Mouse (Mus musculus) kidney, embryonic 15.5 days (tissue): ENCODE data around the gene Sult6b2. TPM values are rescaled to one million over a fixed set of nuclear protein-coding genes. Genes with fewer than 3 reads are reported as not detected.

Experiments used
- ATAC-seq: fragments of 200-750 bp; cut with Nextera tagmentation; replicated peaks from 2 replicates; pipeline ENCODE4 v1.8.0; 2017; ENCODE audit warnings: moderate TSS enrichment; ENCODE audit not compliant: low FRiP score
- H3K27ac ChIP-seq: fragments of 300-500 bp; sonication (generic); 2 replicates; pipeline ENCODE4 v1.5.1; 2015; ENCODE audit warnings: mild to moderate bottlenecking, inconsistent platforms
- H3K27me3 ChIP-seq: fragments of 300-500 bp; sonication (generic); 2 replicates; pipeline ENCODE4 v1.6.1; 2015; ENCODE audit warnings: inconsistent platforms
- H3K36me3 ChIP-seq: fragments of 300-500 bp; sonication (generic); 2 replicates; pipeline ENCODE4 v1.6.1; 2015; ENCODE audit warnings: inconsistent platforms
- H3K4me1 ChIP-seq: fragments of 300-500 bp; sonication (generic); 2 replicates; pipeline ENCODE4 v1.6.1; 2015; ENCODE audit warnings: inconsistent platforms
- H3K4me2 ChIP-seq: fragments of 300-500 bp; sonication (generic); 2 replicates; pipeline ENCODE4 v1.6.1; 2015; ENCODE audit warnings: moderate library complexity, mild to moderate bottlenecking, inconsistent platforms
- H3K4me3 ChIP-seq: fragments of 300-500 bp; sonication (generic); replicated peaks from 2 replicates; pipeline ENCODE4 v1.5.1; 2015; ENCODE audit warnings: mild to moderate bottlenecking, inconsistent platforms
- H3K9ac ChIP-seq: fragments of 300-500 bp; sonication (generic); 2 replicates; pipeline ENCODE4 v1.6.1; 2015; ENCODE audit warnings: mild to moderate bottlenecking, inconsistent platforms
- H3K9me3 ChIP-seq: fragments of 300-500 bp; sonication (generic); replicated peaks from 2 replicates; pipeline ENCODE4 v1.6.1; 2016; ENCODE audit warnings: inconsistent platforms
- WGBS: fragments of 180-500 bp; shearing (Covaris S2); methylation state at CpG from one replicate; pipeline ENCODE4 v1.1.7; 2015; ENCODE audit warnings: mixed read lengths; 5-methylcytosine and 5-hydroxymethylcytosine counted together
- polyA plus RNA-seq: library from polyadenylated mRNA; unstranded; fragments of >200 nt; fragmentation: Nextera tagmentation; extraction: Ambion mirVana; gene quantifications from 2 replicates; pipeline ENCODE4 v1.2.1, GENCODE M21; 2015

Sult6b2 gene
- polyA plus RNA-seq, 1 experiment from 2014 or later: not detected

- Histone ChIP-seq H3K27me3 (0 out of 2 replicates have a peak, but pooled peaks cover 2% of the 10 kb centered on the region), H3K4me2 (peak overlapping the region; percentile 38), H3K36me3 (no peaks in the 10 kb centered on the region), H3K4me3 (0 out of 2 replicates have a peak overlapping the region, but pooled peaks have one; percentile 23), H3K9ac (no peak overlapping the region), H3K27ac (no peak overlapping the region), H3K9me3 (no peaks in the 10 kb centered on the region), H3K4me1 (0 out of 2 replicates have a peak, but pooled peaks cover 5% of the 10 kb centered on the region)
- ATAC-seq: peak; percentile 50; the same call in 1 of the 2 replicates
- WGBS: 48% methylated on average over 18 of the region's 18 CpGs
These were observed 16.0 kb downstream of the Sult6b2 start for GRCm38 (mm10) chr6:142788042-142788987.

GRCm38 (mm10) chr6:142786106-142786505, 18.2 kb downstream of the Sult6b2 start:
- H3K4me3 ChIP-seq: no peak overlapping the region
- WGBS: 91% methylated on average over 21 of the region's 21 CpGs
- H3K27ac ChIP-seq: no peak overlapping the region
- no peak overlapping the region for H3K9ac ChIP-seq
- no peak overlapping the region for H3K4me2 ChIP-seq
- H3K4me1 ChIP-seq: no peaks in the 10 kb centered on the region
- H3K9me3 ChIP-seq: no peaks in the 10 kb centered on the region
- H3K27me3 ChIP-seq: no peaks in the 10 kb centered on the region
- ATAC-seq: no peak
- H3K36me3 ChIP-seq: no peaks in the 10 kb centered on the region

- Histone ChIP-seq H3K27me3 (no peaks in the 10 kb centered on the region), H3K36me3 (no peaks in the 10 kb centered on the region), H3K4me3 (no peak overlapping the region), H3K4me2 (no peak overlapping the region), H3K4me1 (no peaks in the 10 kb centered on the region), H3K9ac (no peak overlapping the region), H3K9me3 (no peaks in the 10 kb centered on the region), H3K27ac (no peak overlapping the region)
- ATAC-seq: no peak
- 39% methylated on average over 4 of the region's 4 CpGs for WGBS
These were observed 19.0 kb downstream of the Sult6b2 start for GRCm38 (mm10) chr6:142785343-142785742.

GRCm38 (mm10) chr6:142781286-142781685, 23.0 kb downstream of the Sult6b2 start:
- 0 out of 2 replicates have a peak, but pooled peaks cover under 1% of the 10 kb centered on the region for H3K36me3 ChIP-seq
- no peaks in the 10 kb centered on the region for H3K9me3 ChIP-seq
- no peaks in the 10 kb centered on the region for H3K27me3 ChIP-seq
- H3K4me2 ChIP-seq: no peak overlapping the region
- H3K9ac ChIP-seq: no peak overlapping the region
- no peak overlapping the region for H3K27ac ChIP-seq
- H3K4me3 ChIP-seq: no peak overlapping the region
- no peak for ATAC-seq
- H3K4me1 ChIP-seq: peaks cover 5% of the 10 kb centered on the region; the same call in 1 of the 2 replicates
- WGBS: 59% methylated on average over 7 of the region's 7 CpGs

DNA sequence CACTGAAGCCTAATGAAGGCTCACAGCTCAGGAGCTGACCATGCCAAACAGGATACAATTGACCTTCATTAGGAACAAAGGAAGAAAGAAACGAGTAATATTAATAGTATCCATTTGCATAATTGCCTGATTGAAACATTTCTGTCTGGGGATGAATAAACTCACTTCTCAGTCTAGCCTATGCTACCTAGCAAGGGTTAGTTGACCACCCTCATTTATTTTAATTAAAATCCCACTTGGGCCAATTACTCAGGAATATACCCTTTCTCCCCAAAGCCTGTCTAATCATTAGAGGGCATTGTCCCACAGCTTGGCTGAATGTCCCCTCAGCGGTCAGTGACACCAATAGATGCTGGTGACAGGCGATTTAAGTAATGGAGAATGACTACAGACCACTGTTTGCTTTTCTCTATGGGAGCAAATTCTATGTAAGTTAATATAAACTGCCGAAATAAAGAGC, 23.7 kb downstream of the Sult6b2 start:
- ATAC-seq: no peak
- Histone ChIP-seq H3K27ac (no peak overlapping the region), H3K9ac (no peak overlapping the region), H3K4me1 (peaks cover 5% of the 10 kb centered on the region; the same call in 1 of the 2 replicates), H3K4me2 (no peak overlapping the region), H3K36me3 (peaks cover 7% of the 10 kb centered on the region; the same call in 1 of the 2 replicates), H3K27me3 (no peaks in the 10 kb centered on the region), H3K4me3 (no peak overlapping the region), H3K9me3 (no peaks in the 10 kb centered on the region)
- 80% methylated on average over 4 of the region's 4 CpGs for WGBS

DNA sequence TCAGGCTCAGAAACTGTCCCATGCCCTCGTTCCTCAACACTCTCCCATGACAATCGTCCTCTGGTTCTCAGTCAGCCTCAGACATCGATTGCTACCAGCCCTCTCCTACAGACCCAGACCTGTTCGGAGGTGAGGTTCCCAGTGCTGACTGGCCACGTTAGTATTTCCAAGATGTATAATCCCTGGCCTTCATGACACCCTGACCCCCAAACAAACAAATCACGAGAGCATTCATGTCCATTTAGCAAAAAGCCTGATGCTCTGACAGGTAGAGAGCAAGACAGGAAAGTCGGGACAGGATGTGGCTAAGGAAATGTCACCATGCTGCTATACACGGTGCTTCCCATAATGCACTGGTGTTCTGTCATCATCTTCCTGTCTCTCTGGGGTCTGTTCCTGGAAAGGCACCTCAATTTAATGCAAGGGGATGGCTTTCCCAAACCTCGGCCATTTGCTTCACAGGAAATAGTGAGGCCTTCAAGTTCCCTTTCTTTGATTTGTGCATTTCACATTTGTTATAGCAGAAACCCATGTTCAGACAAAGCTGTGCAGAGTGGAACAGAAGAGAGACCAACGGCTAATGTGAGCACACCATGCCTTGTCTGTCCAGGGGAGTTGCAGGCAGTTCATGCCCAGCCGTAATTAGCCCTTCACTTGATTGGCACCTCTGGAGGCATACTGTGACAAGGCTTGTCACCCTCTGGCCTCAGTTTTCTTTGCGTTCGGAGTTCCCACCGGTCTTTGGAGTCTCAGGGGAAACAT, 24.3 kb downstream of the Sult6b2 start:
- ATAC-seq: peak; percentile 34; the same call in 1 of the 2 replicates
- H3K27me3 ChIP-seq: no peaks in the 10 kb centered on the region
- peaks cover 5% of the 10 kb centered on the region; the same call in 1 of the 2 replicates for H3K4me1 ChIP-seq
- 67% methylated on average over 14 of the region's 14 CpGs for WGBS
- peaks cover 13% of the 10 kb centered on the region for H3K36me3 ChIP-seq
- no peaks in the 10 kb centered on the region for H3K9me3 ChIP-seq
- no peak overlapping the region for H3K4me3 ChIP-seq
- H3K27ac ChIP-seq: no peak overlapping the region
- no peak overlapping the region for H3K9ac ChIP-seq
- no peak overlapping the region for H3K4me2 ChIP-seq

GRCm38 (mm10) chr6:142779045-142779811, 25.1 kb downstream of the Sult6b2 start:
- H3K36me3 ChIP-seq: peaks cover 21% of the 10 kb centered on the region
- H3K9me3 ChIP-seq: no peaks in the 10 kb centered on the region
- peak; percentile 50; the same call in 1 of the 2 replicates for ATAC-seq
- H3K9ac ChIP-seq: no peak overlapping the region
- H3K4me2 ChIP-seq: no peak overlapping the region
- H3K27me3 ChIP-seq: no peaks in the 10 kb centered on the region
- WGBS: 46% methylated on average over 11 of the region's 11 CpGs
- H3K4me3 ChIP-seq: no peak overlapping the region
- H3K27ac ChIP-seq: no peak overlapping the region
- H3K4me1 ChIP-seq: peaks cover 5% of the 10 kb centered on the region; the same call in 1 of the 2 replicates

GRCm38 (mm10) chr6:142776935-142777334, 27.4 kb downstream of the Sult6b2 start:
- Histone ChIP-seq H3K4me2 (no peak overlapping the region), H3K36me3 (peaks cover 43% of the 10 kb centered on the region), H3K4me3 (no peak overlapping the region), H3K9ac (no peak overlapping the region), H3K27ac (no peak overlapping the region), H3K27me3 (no peaks in the 10 kb centered on the region), H3K4me1 (peaks cover 5% of the 10 kb centered on the region; the same call in 1 of the 2 replicates), H3K9me3 (no peaks in the 10 kb centered on the region)
- no peak for ATAC-seq
- 69% methylated on average over 4 of the region's 4 CpGs for WGBS

DNA sequence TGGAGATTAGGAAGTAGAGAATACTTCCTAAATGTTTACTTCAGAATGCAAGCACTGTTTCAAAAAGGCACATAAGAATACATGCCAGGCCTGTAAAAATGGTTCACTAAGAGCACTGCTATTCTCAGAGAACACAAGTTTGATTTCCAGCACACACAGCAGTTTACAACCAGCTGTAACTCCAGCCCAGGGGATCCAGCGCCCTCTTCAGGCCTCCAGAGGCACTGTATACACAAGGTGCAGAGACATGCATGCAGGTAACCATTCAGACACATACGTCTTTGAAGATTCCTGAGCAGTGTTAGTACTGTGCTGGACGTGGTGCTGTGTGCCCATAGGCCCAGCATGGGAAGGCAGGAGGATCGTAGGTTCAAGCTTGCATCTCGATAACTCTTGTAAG, 30.7 kb downstream of the Sult6b2 start:
- no peaks in the 10 kb centered on the region for H3K27me3 ChIP-seq
- H3K4me3 ChIP-seq: no peak overlapping the region
- H3K9me3 ChIP-seq: no peaks in the 10 kb centered on the region
- no peak overlapping the region for H3K9ac ChIP-seq
- peaks cover 76% of the 10 kb centered on the region for H3K36me3 ChIP-seq
- no peaks in the 10 kb centered on the region for H3K4me1 ChIP-seq
- no peak for ATAC-seq
- no peak overlapping the region for H3K4me2 ChIP-seq
- WGBS: 92% methylated on average over 5 of the region's 5 CpGs
- H3K27ac ChIP-seq: no peak overlapping the region

DNA sequence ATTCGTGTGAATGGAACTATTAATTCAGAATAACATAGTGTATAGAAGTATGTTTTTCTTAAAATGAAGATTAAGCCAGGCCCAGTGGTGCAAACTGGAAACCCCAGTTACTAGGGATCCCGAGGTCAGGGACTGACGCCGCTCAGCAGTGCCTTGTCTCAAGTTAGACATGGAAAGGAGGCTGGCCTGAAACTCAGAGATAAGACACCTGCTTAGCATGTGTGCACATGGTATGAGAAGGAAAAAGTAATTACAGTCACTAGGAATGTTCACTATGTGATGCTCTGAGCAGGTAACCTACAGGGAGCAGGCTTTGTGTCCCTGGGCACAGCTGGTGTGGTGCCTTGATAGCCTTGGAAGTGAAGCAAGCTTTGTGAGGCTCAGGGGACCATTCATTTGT, 32.7 kb downstream of the Sult6b2 start:
- Histone ChIP-seq H3K27me3 (no peaks in the 10 kb centered on the region), H3K9me3 (no peaks in the 10 kb centered on the region), H3K4me2 (no peak overlapping the region), H3K36me3 (peaks cover 96% of the 10 kb centered on the region), H3K9ac (no peak overlapping the region), H3K27ac (no peak overlapping the region), H3K4me1 (no peaks in the 10 kb centered on the region), H3K4me3 (no peak overlapping the region)
- no peak for ATAC-seq
- WGBS: 85% methylated on average over 4 of the region's 4 CpGs

- no peaks in the 10 kb centered on the region for H3K9me3 ChIP-seq
- ATAC-seq: no peak
- no peak overlapping the region for H3K27ac ChIP-seq
- H3K9ac ChIP-seq: no peak overlapping the region
- H3K4me3 ChIP-seq: no peak overlapping the region
- 89% methylated on average over 3 of the region's 3 CpGs for WGBS
- peaks cover 98% of the 10 kb centered on the region for H3K36me3 ChIP-seq
- H3K4me2 ChIP-seq: no peak overlapping the region
- H3K4me1 ChIP-seq: no peaks in the 10 kb centered on the region
- no peaks in the 10 kb centered on the region for H3K27me3 ChIP-seq
These were observed 34.4 kb downstream of the Sult6b2 start for GRCm38 (mm10) chr6:142769896-142770295.
